Mouse (Mus musculus) lung, postnatal 14 days (tissue): ENCODE measurements around the gene Klrb1a.
"Not testable (repeated sequence)": the region's sequence is repeated elsewhere in the genome, so short reads cannot be mapped to it uniquely, and the experiment has no call there.

Experiments used
- DNase-seq: peaks from one replicate; pipeline ENCODE4 v3.0.0; 2021

Klrb1a gene

DNA sequence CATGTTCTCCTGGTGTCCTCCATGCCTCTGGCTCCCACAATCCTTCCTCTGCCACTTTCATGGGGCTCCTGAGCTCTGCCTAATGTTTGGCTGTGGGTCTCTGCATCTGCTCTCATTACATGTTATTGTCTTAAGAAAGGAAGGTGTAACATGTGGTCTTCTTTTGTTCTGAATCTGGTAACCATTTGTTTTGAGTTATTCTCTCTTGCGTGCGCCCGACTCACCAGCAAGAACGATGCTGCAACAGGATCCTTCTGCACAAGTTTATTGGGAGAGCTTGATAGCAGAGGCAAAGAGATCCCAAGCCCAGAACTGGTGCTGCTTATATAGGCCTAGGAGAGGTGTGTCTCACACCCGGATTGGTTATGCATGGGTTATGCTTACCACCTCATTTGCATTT, at the start of gene Klrb1a:
Klrb1a (minus strand) TSS at position 101 of the 400 bp plus-strand sequence.
- not testable (repeated sequence) for DNase-seq

DNA sequence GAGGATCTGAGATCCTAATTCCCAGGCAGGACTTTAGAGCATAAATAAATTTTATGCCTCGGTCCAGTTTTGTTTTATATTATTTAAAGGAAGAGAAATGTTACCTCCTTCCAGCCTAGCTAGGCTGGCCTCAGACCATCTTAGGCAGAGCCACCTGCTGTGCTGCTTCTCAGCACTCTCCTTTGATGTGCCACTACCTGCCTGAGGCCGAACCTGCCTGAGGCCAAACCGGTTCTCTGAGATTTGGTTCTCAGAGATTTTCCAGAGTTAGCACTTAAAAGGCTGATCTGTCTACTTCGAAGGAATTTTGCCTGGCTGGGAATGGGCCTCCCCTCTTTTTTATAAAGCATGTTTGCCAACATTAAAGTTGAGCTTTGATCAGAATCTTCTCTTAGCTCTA, 46.6 kb upstream of the Klrb1a start:
- DNase-seq = no peak

DNA sequence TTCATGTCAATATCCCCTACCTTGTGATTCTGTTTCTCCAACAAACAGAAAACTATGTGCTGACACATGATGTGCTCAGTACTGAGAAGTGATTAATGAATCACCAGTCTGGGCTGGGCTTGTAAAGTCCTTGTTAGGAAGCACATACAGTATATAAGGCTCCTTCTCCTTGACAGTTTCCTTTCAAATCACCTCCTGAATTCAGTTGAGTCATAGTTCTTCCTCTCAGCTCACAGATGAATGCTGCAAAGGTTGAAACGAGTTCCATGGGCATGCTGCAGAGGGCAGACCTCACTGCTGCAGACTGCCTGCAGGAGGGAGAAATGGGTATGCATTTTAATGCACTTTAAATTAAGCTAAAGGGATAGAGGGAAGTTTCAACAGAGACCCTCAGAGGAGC, 38.9 kb upstream of the Klrb1a start, which contains the start of gene Clec2h:
Clec2h (plus strand) TSS at position 180 of the 400 bp plus-strand sequence.
- DNase-seq = no peak

DNA sequence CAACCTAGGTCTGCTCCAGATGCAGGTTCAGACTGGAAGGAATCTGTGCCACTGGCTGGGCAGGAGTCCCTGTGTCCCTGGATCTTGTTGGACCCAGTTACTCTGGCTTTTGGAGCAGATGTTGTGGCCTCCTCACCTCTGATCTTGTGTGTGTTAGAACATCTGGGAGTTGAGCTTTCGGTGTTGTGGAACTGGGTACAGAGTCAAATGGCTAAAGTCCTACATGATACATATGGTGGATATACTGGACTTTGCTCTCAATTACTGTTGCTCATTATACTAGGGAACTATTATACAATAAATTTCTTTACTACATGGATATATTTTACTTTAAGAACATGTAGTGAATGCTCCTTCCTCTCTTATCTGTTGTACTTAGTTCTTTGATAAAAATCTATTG, 37.9 kb upstream of the Klrb1a start:
- no peak for DNase-seq

DNA sequence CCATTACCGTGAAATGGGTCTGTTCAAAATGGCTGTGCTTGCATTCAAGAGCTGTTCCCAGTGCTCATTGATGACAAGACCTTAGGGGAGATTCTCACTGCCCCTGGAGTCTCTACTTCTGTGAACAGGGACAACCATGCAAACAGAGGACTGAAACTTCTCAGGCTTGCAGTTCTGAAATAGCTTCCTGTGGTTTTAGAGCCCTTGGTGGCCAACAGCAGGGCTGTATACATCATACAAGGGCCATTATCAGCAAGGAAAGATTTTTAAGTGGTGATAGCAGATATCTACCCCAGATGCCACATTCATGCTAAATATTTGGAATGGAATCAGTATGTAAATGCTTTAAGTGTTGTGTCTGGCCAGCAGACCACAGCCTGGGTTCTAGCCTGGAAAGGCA, 29.6 kb upstream of the Klrb1a start:
- no peak for DNase-seq

DNA sequence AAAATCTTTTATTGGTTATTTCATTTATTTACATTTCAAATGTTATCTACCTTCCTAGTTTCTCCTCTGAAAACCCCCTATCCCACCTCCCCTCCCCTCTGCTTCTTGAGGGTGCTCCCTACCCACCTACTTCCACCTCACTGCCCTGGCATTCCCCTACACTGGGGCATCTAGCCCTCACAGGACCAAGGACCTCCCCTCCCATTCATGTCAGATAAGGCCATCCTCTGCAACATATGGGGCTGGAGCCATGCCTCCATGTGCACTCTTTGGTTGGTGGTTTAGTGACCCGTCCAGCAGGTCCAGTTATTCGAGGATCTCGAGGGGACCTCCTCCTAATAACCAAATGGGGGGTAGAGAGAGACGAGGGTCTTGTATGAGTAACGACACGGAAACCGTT, 27.5 kb upstream of the Klrb1a start:
- DNase-seq = not testable (repeated sequence)

DNA sequence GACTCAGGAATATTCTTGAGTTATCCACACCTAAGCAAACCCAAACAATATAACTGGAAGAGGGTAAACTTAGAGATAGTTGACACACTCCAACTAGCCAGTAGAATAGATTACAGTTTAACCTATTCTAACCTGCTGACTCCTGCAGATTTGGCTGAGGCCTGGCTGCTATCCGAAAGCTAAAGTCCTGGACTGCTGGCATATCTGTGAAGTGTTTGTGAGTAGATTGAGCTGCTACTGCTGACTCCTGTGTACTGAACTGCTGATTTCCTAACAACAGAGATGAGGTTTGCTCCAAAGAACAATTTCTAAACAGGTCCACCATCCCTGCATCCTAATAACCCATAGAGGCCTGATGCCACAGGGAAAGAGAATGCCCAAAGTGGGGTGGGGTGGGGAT, 26.9 kb upstream of the Klrb1a start:
- no peak for DNase-seq

DNA sequence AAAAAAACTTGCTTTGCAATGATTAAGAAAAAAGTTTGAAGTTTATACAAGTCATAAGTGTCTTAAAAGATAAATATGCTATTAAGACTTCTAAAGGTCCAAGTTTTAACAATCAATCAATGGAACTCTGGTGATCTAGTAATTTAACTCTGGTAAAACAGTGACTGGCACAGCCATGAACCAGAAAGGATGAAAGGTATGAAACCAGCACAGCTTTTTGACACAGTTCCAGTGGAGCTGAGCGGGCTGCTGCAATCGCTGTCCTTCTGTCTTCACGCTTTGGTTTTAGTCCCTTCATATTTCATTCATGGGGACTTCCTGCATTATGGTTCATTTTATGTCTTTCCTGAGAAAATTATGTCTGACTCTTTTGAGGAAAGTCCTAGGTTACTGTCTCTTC, 26.3 kb upstream of the Klrb1a start:
- DNase-seq = no peak

DNA sequence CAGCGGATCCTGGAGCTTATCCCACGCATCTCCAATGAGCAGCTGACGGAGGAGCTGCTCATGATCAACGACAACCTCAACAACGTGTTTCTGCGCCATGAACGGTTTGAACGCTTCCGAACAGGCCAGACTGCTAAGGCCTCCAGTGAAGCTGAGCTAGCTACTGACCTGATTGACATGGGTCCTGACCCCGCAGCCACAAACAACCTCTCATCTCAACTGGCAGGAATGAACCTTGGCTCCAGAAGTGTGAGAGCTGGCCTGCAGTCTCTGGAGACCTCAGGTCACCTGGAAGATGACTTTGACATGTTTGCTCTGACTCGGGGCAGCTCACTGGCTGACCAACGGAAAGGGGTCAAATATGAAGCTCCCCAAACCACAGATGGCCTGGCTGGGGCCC, 22.4 kb upstream of the Klrb1a start:
- DNase-seq = not testable (repeated sequence)

DNA sequence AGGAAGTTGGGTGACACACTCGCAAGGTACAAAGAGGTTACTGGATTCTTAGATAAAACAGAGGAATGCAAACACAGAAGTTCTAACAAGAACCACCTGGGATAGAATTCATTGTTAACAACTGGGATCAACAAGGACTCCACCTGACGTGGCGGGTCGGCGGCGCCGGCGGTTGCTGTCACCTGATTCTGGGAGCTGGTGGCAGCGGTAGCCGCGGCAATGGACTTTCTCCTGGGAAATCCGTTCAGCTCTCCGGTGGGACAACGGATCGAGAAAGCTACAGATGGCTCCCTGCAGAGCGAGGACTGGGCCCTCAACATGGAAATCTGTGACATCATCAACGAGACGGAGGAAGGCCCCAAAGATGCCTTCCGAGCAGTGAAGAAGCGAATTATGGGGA, 21.4 kb upstream of the Klrb1a start:
- not testable (repeated sequence) for DNase-seq

DNA sequence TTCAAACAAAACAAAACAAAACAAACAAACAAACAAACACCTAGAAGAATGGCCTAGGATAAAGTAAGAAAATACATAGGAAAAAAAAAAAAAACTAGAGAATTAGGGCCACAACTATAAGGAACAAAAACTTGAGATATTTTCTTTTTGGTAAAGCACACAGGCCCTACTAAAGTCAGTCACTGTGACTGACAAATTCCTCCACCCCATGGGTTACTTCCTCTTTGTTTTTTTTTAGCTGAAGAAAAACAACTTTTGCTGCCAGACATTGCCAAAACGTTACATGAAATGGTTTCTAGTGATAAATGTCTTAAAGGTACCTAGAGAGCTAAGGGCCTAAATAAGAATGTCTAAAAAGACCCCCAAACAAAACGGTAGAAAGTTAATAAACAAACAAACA, 20.7 kb upstream of the Klrb1a start:
- DNase-seq = no peak

DNA sequence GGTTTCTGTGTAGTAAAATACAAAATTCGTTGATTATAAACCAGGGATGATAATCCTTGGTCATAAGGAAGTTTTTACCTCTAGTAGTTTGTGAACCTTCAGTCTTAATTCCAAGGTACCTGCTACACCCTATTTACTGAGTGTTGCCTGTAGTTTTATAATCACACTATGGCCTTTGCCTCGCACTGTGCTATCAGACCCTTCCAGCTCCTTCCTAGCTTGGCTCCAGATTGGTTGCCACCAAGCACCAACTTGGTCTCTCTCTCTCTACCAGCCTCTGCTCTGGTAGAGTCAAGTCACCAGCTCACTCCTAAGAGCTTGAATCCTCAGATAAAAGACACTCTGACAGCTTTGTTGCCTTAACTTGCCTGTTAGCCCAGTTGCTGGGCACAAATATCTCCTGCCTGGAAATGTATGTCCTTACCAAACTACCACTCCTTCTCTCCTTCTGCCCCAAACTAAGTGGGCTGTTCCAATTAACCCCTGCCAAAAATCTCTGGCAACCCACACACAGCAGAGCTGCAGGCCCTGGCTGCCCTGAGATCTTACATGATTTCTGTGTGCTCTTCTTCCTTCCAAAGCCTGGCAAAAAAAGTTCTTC, 17.9 kb upstream of the Klrb1a start:
- no peak for DNase-seq

DNA sequence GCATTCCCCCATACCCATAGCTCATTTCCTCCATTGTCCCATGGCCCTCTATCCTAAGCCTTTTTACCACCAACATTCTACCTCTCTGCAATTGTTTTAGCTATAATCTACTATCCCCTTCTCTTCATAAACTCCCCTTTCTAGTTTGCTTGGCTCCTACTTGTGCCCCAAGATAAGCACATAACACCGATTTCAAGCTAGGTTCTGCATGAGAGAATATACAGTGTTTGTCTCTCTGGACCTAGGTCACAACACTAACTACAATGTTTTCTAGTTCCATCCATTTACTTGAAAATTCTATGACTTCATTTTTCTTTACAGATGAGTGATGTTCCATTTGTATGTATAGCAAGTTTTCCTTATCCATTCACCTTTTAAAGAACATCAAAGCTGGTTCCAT, 17.3 kb upstream of the Klrb1a start:
- DNase-seq = no peak

DNA sequence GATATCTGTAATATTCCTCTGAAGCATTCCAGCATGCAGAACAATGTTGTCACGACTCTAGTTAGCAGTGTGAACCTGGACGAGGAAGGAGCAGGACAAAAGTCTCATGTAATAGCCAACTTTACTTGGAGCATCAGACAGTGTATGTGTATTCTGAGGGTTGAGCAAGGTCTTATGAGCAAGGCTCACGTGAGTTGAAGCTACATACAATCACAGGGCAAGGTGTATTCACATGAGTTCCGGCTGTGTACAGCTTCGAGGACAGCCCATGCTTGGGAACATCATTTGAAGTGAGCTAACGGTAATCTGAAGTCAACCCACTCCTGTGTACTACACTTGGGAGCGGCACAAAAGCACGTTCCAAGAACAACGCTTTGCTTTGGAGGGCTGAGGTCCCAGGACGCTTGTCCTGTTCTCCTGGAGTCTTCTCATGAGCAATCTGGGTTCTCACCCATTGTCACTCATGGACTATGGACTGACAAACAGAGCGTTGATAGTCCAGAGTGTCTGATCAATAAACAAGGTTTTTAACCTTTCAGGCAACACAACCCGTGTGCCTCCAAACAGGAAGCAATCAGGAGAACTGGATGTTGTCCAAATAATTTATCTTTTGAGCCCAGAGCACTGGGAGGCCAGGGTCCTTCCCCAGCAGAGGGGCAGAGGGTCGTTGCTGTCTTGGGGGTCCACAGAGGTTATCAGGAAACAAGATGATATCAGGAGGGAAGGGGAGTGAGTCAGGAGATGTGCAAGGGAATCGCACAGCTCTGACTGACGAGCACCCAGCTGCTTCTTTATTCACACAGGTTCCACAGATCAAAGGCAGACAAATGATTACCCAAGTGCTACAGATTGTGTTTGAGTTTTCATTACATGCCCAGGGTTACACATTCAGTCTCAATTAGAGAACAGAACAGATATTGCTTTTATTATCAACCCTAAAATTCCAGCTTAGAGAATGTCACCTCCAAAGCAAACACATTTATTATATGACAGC, 7.9 kb upstream of the Klrb1a start:
- DNase-seq = not testable (repeated sequence)

DNA sequence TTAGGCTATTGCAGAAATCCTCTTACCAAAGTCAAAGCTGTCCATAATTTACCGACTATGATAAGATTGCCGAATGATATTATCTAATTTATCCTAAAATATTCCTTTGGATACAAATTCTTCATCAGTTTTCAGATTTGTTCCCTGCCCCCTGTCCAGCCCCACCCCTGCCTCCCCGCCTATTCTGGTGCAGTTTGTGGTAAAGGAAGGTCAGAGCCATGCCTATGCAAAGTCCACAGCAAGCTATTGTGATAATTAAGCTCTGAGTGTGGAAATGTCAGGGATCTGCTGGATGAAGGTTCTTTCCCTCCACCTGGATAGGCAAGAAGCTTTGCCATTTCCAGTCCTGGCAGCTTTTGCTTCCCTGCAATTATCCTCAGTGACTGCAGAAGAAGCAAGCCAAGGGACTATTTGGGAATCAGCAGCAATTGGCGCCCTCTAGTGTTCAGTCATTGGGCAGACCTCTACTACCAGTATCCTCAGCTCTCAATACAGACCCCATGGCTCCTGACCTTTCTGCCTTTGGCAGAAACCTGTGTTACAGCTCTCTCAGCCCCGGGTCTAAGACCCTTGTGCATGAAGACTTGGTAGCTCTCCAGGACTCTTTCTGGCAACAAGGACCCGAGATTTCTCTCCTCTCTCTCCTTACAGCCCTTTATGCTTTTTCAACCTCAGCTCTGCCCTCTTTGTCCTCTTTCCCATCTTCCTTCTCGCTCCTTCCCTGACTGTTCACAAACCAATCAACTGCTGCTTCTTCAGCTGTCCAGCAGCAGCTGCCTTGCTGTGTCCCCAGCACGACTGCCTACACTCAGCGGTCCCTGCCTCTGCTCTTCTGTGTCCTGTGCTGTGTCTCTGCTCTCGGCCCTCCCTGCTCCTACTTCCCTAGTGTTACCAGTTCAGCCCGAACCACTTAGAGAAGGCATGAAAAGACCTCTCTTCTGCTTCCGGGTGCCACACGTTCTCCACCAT, 6.7 kb upstream of the Klrb1a start:
- DNase-seq = peak; percentile 61

DNA sequence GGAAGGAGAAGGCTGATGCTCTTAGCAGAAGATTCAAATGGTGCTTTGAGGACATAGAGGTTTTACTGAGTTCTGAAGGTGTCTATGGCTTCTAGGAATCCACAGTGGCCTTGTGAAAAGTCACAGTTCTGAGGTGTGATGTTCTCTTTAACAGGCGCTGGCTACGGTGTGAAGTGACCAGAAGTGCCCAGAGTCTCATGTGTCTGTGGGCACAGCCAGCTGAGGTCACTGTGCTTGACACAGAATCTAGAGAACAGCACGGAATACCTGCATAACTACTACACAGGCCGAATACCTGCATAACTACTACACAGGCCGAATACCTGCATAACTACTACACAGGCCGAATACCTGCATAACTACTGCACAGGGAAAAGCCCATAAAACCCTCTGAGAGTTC, 1.9 kb upstream of the Klrb1a start:
- not testable (repeated sequence) for DNase-seq

DNA sequence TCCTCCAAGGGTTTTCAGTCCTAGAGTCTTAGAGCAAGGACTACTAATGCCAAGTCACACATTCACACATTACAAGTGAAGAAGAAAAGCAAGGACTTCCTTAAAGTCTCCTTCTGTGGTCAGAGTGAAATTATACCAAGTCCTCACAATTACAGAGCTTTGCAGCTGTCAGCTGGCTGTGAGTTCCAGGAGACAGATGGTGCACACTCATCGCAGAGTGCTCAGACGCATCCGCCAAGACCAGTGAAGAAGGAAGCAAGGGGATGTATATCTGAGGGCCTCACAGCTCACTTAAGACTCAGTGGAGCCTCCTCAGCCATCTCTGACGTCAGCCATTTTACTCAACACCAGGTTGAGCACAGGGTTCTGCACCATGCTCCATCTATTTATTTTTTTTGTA, 1.1 kb upstream of the Klrb1a start:
- DNase-seq = no peak

DNA sequence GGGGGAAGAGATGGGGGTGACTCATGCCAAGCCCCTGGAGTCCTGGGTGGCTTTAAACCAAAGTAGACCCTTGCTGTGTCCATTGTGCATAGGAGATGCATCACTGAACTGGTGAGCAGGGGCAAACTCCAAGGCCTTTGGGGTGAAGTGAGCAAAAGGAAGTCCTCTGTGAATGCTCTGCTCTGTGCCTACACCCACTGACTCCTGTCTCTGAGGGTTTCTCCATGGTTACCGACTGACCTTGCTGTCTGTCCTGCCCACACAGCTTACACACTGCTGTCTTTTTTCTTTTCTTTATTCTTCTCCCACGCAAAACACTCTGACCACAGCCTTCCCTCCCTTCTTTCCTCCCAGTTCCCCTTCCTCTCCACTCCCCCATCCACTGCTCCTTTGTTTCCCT, 600 bp downstream of the Klrb1a start:
- no peak for DNase-seq

DNA sequence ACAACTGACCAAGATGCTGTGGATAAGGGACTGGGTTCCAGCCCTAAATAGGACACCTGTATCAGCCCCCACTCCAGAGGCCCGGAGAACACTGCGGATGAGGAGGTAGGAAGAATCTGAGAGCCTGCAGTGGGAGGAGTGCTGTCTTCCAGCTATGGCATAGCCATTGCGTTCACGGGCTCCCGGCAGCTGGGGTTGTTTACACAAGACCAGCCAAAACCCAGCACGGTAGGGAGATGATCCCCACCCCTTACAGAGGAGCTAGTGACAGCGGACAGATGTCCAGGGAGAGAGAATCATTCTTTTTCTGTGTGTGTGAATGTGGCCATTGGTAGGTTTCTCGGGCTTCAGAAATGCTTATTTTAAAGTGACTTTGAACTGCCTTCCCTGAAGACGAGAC, 17.0 kb downstream of the Klrb1a start:
- peak; percentile 55 for DNase-seq

DNA sequence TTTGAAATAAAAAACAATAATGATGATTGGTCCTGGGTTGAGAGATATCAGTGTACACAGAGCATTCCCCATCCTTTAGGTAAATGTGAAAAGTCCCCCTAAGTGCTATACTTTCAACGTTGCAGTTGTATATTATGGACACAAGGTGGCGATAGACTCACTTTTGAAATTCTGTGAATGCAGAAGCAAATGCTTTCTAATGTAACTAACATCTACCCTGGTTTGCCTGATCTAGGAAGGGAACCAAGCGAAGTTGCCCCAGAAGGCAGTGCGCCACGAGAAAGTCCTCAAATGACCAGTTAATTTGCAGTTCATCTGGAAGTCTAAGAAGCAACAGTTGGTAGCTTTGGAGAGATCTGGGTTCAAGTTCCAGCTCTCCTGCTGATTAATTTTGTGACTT, 18.8 kb downstream of the Klrb1a start:
- no peak for DNase-seq

DNA sequence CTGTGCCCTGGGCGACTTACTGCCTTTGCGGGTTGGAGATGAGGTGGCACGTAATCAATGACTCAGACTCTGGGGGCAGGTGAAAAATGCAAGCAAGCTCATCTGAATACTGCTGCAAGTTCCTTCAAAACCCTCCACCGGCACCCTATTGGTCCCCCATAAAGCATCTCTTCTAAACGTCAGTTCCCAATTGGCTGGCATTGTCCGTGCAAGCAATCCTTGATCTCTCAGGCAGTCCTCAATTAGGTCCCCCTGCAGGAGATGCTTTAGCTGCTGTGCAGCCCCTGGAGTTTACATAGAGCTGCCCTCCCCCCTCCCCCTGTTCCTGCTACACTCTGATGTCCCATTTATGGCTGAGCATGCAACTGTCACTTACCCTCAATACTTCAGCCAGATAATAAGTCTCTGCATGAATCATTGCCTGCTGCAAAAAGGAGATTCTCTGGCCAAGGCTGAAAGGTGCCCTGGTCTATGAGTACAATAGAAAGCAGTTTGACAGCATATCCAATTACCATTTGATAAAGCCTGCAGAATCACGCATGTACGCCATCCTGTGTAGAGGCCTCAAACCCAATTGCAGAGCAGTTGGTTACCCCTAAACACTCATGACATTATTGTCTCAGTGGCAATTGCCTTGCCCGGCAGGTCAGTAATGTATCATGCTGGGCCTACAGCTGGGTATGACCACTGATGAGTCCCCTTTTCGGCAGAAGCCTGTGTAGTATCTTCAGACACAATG, 20.7 kb downstream of the Klrb1a start:
- DNase-seq = no peak

DNA sequence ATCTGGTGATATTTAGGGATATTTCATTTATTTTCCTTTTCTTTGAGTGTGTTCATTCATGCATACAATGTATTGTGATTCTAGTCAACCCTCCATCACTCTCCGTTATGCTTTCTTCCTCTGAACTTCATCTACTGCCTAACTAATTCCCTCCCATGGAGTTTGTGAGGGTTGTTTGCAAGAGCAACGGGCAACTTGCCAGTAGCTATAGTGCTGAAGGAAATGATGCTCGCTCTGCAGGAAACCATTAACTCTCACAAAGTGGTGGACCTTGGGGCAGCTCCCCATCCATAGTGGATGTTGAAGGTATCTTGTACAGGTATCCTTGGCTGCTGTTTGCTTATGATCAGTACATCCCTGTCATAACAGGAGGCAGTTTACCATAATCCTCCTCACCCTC, 21.3 kb downstream of the Klrb1a start:
- DNase-seq = no peak
